Mouse (Mus musculus): ENCODE measurements around the gene 6430571L13Rik. TPM values are rescaled to one million over a fixed set of nuclear protein-coding genes. Genes with fewer than 3 reads are reported as not detected.
A peak's percentile ranks its signal among the peaks of the same experiment; 100 is the strongest.

Gene 6430571L13Rik
- total RNA-seq, 2 experiments from 2014 or later, result not detected

- no peak for ATAC-seq (replicated peaks; ENCODE audit: low FRiP score, poor library complexity, severe bottlenecking)
Measured at GRCm38 (mm10) chr9:107335046-107335445, 5.4 kb upstream of the 6430571L13Rik start.

- ATAC-seq (replicated peaks; ENCODE audit: low FRiP score, poor library complexity, severe bottlenecking), result peak; percentile 73
Measured at GRCm38 (mm10) chr9:107335909-107336308, 4.5 kb upstream of the 6430571L13Rik start.

DNA sequence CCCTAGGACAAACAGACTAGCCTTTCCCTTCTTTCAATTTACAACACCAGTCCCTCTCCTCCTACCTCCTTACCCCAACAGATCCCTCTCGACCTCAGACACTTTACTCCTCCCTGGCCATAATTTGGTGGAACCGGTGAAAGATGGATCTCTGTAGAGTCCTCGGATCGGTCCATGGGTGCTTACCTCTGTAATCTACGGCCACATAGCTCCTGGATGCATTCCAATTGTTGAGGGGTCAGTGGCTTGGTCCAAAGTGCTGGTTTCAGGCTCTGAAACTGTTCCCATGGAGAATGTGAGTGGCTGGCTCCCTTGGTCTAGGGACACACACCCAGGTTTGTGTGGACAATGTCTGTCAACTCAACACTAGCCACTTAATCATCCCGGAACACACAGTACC is 4.0 kb upstream of the 6430571L13Rik start:
- ATAC-seq (replicated peaks; ENCODE audit: low FRiP score, poor library complexity, severe bottlenecking), result no peak

- peak; percentile 45; the same call in 1 of the 2 replicates for ATAC-seq (replicated peaks; ENCODE audit: low FRiP score, poor library complexity, severe bottlenecking)
Measured at GRCm38 (mm10) chr9:107338172-107338883, 2.1 kb upstream of the 6430571L13Rik start, which contains the start of gene Hemk1. Hemk1 (minus strand) TSS chr9:107338350.

GRCm38 (mm10) chr9:107340911-107341645 is 676 bp downstream of the 6430571L13Rik start:
- no peak for ATAC-seq (replicated peaks; ENCODE audit: low FRiP score, poor library complexity, severe bottlenecking)

DNA sequence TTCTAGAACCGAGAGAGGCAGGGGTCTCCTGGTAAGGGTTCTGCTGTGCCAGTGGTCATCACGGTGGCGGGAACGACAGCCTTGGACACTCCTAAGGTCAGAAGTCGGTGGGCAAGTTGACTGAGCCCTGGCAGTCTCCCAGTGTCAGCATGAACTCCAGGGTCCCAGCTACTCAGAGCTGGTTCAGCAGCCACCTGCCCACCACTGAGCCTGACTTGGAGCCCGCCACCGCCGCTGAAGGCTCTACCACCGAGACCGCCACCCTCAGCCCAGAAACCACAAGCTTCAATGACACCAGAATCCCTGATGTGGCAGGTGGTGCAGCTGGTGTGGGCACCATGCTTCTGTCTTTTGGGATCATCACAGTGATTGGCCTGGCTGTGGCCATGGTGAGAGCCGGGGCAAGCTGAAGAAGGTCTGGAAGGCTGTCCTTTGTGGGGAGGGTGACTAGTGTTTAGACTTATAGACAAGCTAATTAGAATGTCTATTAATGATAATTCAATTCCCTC is 1.9 kb downstream of the 6430571L13Rik start:
- ATAC-seq (replicated peaks; ENCODE audit: low FRiP score, poor library complexity, severe bottlenecking), result no peak

- ATAC-seq (replicated peaks; ENCODE audit: low FRiP score, poor library complexity, severe bottlenecking), result no peak
Measured at GRCm38 (mm10) chr9:107343146-107343943, 2.9 kb downstream of the 6430571L13Rik start.

DNA sequence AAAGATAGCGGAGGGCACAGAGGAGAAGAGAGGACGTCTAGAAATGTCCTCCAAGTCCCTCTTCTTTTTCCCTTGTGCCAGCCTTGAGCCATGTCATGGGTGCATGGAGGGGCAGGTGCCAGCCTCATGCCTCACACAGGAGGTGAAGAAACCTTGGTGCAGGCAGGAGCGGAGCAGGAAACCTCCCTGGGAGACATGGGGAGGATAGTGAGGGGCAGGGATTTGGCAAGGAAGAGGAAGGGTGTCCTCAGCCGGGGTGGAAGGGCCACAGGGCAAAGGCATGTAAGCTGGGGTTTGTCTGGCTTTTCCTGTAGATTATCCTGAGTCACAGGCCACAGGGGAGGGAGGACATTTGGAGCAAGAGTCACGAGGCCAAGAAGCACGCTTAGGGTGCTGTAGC is 3.6 kb downstream of the 6430571L13Rik start:
- ATAC-seq (replicated peaks; ENCODE audit: low FRiP score, poor library complexity, severe bottlenecking), result no peak

DNA sequence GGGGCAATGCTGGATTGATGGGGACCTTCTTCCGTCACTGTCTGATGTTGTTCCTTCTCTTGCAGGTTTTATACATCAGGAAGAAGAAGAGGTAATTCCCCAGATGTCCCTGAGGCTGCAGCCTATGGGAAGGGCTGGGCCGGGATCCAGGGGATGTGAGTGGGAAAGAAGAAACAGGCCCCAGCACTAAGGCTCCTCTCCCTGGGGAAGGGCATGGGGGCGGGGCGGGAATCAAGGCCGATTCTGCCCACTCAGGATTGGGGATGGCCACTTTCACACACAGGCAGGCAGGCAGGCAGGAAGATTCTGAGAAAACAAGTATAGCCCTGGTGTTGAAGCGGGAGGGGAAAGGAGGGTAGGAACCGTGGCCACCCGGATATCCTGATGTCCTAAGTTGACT is 5.7 kb downstream of the 6430571L13Rik start:
- ATAC-seq (replicated peaks; ENCODE audit: low FRiP score, poor library complexity, severe bottlenecking), result no peak

DNA sequence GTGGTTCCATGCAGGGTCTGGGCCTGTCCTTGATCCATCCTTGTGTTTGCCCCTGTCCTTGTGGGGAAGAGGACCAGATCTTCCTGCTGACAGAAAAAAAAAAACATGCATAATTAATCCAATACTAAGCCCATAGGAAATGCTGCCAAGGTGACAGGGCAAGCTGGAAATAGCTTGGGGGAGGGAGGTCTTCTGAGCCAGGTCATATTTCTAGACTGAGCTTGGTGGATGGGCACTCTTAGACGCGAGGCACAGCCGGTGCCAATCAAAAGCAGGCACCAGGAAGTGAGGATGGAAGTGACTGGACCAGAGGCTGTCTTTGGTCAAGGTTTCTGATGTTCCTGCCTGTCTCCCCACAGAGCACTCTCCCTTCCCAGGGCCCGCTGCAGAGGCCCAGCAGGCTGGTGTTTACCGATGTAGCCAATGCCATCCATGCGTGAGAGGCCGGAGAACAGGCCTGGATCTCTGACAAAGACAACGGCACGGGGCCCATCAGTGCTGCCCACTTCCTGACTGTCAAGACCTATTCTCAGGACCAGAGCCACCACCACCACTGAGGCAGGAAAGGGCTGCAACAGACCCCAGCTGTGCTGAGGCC is 7.3 kb downstream of the 6430571L13Rik start:
- ATAC-seq (replicated peaks; ENCODE audit: low FRiP score, poor library complexity, severe bottlenecking), result no peak

DNA sequence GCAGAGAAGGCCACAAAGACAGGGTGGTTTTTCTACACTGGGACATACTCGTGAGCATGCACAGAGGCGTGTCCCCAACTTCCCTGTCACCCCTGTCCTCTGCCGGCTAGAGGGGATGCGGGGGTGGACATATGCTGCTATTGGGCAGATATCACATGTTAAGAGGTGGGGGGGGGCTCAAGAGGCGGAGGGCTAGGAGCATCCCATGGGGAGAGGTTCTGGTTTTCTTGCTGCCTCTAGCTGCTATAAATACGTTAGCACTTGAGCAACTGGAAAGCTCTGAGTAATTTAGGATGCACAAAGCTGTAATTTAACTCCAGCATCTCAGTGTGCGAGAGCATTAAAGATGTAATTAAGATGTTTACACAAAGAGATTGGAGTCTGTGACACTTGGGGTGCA is 8.9 kb downstream of the 6430571L13Rik start:
- no peak for ATAC-seq (replicated peaks; ENCODE audit: low FRiP score, poor library complexity, severe bottlenecking)

DNA sequence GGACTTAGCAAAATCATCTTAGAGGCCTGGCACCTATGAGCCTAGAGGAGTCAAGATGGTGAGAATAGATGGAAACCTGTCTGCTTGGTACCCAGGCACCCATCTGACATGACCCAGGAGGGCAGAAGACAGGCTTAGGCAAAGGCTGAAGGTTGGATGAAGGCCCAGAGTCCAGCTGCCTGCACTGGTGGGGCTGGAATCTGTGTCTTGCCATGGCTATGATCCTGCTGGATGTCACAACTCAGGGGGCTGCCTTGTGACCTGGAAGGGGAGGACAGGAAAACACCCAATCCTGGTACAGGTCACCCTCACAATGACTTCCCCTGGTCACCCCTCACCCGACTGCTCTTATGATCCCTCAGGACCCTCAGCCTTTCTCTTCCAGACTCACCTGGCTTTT is 14.4 kb downstream of the 6430571L13Rik start:
- no peak for ATAC-seq (replicated peaks; ENCODE audit: low FRiP score, poor library complexity, severe bottlenecking)

GRCm38 (mm10) chr9:107355870-107356765 is 15.7 kb downstream of the 6430571L13Rik start:
- peak; percentile 46; the same call in 1 of the 2 replicates for ATAC-seq (replicated peaks; ENCODE audit: low FRiP score, poor library complexity, severe bottlenecking)

- peak; percentile 60 for ATAC-seq (replicated peaks; ENCODE audit: low FRiP score, poor library complexity, severe bottlenecking)
Measured at GRCm38 (mm10) chr9:107357651-107358050, 17.2 kb downstream of the 6430571L13Rik start.

DNA sequence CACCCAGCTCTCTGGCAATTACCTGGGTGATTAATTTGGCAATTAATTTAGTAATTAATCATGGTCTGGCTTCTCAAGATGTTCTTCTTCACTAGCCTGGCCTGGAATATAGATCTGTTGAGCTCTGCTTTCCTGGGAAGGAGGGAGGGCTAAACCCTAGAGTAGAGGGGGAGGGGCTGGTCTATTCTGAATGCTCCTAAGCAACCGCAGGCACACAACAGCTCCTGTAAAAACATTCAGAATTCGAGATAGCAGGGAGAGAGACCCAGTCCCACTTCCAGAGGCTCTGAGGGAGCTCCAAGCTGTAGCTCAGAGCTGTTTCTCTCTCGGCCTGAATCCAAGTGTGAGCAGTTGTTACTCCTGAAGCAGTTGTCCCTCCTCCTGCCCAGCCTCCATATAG is 20.6 kb downstream of the 6430571L13Rik start:
- no peak for ATAC-seq (replicated peaks; ENCODE audit: low FRiP score, poor library complexity, severe bottlenecking)

DNA sequence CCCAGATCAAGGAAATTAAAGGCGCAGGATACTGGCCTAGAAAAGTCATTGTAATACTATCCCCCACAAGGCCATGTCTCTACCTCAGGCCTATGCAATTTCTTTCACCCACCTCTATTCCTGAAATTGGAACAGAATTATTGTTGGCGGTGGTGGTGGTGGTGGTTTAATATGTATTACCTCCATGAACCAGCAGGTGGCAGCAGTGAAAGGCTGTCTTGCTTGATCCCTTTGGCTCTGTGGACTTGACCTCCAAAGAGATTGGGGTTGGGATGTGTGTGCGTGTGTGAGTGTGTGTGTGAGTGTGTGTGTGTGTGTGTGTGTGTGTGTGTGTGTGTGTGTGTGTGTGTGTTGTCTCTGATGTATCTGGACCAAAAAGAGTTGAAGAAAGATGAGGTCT is 26.2 kb downstream of the 6430571L13Rik start:
- peak; percentile 41 for ATAC-seq (replicated peaks; ENCODE audit: low FRiP score, poor library complexity, severe bottlenecking)

GRCm38 (mm10) chr9:107368302-107368701 is 27.9 kb downstream of the 6430571L13Rik start:
- ATAC-seq (replicated peaks; ENCODE audit: low FRiP score, poor library complexity, severe bottlenecking), result peak; percentile 65

- peak; percentile 85 for ATAC-seq (replicated peaks; ENCODE audit: low FRiP score, poor library complexity, severe bottlenecking)
Measured at GRCm38 (mm10) chr9:107369270-107370105, 29.1 kb downstream of the 6430571L13Rik start.
